Mouse (Mus musculus): ENCODE data around the gene Tmem25.
"Not testable (repeated sequence)": the region's sequence is repeated elsewhere in the genome, so short reads cannot be mapped to it uniquely, and the experiment has no call there.

Gene Tmem25

GRCm38 (mm10) chr9:44772750-44773651 is 26.1 kb downstream of the Tmem25 start:
- peak; percentile 93 to 97 for DNase-seq (ENCODE audit: low spot score in 2 of 2)

GRCm38 (mm10) chr9:44772392-44772749 is 26.7 kb downstream of the Tmem25 start:
- no peak for DNase-seq (ENCODE audit: low spot score in 2 of 2)

- no peak for DNase-seq (ENCODE audit: low spot score in 2 of 2)
Observed at GRCm38 (mm10) chr9:44771376-44771775, 27.7 kb downstream of the Tmem25 start.

- DNase-seq (ENCODE audit: low spot score in 2 of 2), result not testable (repeated sequence)
Observed at GRCm38 (mm10) chr9:44768029-44768394, 31.1 kb downstream of the Tmem25 start.

DNA sequence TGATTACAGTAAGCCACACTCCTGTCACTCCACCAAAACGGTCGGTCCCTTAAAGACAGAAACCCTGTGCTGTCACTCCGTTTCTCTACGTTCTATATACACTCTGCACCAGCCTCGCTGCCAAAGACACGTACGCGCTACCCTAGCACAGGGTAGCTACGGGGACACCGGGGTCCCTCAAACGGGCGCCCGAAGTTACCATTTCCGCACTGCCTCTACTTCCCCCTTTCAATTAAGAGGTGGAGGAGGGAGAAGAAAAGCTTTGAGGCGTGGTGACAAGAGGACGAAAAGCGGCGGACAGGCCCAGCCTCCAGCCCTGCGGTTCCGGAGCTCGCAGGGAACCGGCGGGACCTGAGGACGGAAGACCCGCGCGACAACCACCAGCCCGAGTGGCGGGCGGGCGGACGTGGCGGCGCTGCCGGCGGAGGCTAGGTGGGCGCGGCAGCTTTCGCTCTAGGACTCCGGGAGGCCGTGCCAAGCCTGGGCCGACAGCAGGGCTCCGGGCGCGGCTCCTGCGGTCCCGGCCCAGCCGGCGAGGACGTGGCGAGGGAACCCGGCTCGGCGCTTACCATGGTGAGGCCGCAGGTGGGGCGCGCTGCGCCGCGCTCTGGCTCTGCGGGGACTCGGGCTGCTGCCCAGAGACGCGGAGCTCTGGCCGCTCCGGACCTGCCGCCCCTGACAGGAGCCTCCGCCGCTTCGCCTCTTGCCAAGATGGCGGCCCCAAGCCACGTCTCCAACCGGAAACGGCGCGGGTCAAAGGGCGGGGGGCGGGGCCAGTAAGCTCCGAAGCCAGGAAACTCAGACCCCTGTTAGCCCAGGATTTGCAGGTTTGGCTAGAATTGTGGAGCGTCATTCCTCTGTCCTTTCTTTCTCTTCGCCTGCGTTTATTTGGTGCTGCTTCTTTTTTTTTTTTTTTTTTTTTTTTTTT is 31.7 kb downstream of the Tmem25 start, which contains the start of the genes Arcn1 and Ift46:
TSS of gene Arcn1 (minus strand) at position 745 of the 928 bp plus-strand sequence.
TSS of gene Ift46 (plus strand) at position 808 of the 928 bp plus-strand sequence.
- peak; percentile 82 to 91 for DNase-seq (ENCODE audit: low spot score in 2 of 2)

DNA sequence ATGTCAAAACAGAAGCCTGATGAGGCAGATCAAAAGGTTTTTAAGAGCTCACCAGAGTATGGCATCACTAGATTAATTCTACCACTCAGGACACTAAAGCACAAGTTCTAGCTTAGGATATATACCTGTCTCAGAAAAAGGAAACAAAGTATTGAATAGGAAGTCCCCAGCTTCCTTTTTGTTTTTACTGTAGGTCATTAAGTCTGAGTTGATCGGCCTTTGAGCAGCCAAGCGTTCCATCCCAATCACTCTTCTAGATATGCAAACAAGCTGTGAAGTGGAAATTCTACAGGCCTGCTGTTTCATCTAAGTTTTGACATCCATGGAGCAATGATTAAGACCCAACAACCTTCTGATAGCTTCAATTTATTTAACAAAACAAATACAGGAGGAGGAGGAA is 38.2 kb downstream of the Tmem25 start:
- no peak for DNase-seq (ENCODE audit: low spot score in 2 of 2)

- DNase-seq (ENCODE audit: low spot score in 2 of 2), result no peak
Observed at GRCm38 (mm10) chr9:44748473-44748872, 50.6 kb downstream of the Tmem25 start.

DNA sequence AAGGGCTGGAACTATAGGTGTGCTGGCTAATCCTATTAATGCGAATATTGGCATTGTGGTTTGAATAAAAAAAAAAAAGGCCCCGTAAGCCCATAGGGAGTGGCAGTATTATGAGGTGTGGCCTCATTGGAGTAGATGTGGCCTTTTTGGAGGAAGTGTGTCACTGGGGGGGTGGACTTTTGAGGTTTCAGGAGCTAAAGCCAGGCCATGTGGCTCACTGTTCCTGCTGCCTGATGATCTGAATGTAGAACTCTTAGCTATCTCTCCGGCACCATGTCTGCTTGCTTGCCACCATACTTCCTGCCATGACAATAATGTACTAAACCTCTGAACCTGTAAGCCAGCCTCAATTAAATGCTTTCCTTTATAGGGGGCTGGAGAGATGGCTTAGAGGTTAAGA is 51.8 kb downstream of the Tmem25 start:
- no peak for DNase-seq (ENCODE audit: low spot score in 2 of 2)

GRCm38 (mm10) chr9:44746666-44747065 is 52.4 kb downstream of the Tmem25 start:
- no peak for DNase-seq (ENCODE audit: low spot score in 2 of 2)

DNA sequence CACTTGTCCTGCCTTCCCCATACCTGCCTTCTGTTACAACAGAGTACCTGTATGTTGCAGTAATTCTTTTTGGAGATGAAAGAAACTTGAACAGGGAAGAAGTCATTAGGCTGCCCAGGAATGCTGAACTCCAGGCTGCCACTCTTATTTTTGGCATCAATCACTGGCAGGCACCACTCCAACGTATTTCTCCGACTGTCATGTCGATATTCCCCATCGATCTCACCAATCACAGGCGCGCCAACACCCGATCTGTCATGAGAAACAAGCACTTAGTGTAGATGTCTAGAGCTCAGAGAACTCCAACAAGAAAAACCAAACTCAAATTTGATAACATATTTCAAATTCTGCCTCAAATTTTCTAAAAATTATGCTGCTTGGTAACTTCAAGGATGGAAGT is 53.7 kb downstream of the Tmem25 start:
- no peak for DNase-seq (ENCODE audit: low spot score in 2 of 2)

All from spleen, postnatal 4 days (tissue).